Mouse (Mus musculus) mesoderm, embryonic 11.5 days (tissue): Measurements from ENCODE around the gene Efnb1.
"Not testable (repeated sequence)": the region's sequence is repeated elsewhere in the genome, so short reads cannot be mapped to it uniquely, and the experiment has no call there.

Source experiments
- DNase-seq: peaks from one replicate; pipeline ENCODE4 v3.0.0-alpha.2; 2012; ENCODE audit warnings: low read depth, low spot score

Gene Efnb1

DNA sequence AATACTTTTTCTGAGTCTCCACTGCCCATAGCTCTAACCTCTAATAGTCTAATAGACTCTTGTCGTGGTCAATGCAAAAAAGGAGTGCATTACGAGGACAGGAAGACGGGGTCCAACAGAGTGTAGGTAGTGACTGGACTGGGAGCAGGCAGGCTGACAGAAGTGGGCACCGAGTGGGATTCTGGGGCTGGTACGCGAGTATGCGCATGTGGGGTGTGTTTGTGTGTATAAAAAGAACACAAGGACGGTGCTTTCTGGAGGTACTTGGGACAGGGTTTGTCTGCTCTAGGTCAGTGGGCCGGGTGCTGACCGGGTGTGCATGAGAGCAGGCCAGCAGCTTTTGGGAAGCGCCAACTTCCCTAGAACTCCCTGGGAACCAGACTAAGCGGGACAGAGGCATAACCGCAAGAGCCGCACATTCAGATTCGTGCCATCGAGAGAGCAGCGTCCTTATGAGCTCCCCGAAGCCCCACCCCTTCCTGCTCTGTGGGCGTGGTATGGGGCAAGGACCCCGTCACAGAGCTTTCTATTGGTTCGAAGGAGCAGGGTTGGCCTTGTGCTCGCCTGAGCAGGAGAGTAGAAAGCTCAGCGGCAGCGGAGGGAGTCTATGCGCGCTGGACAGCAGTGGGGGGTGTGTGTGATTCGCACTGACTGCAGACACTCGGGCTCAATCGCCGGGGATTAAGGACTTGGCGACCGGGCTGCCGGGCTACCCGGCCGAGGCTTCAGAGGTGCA, at the start of gene Efnb1:
Gene Efnb1 (plus strand): TSS at position 608 of the 736 bp plus-strand sequence.
- peak; percentile 93 for DNase-seq

- DNase-seq: no peak
Measured at GRCm38 (mm10) chrX:99092704-99093103, 43.2 kb upstream of the Efnb1 start.

DNA sequence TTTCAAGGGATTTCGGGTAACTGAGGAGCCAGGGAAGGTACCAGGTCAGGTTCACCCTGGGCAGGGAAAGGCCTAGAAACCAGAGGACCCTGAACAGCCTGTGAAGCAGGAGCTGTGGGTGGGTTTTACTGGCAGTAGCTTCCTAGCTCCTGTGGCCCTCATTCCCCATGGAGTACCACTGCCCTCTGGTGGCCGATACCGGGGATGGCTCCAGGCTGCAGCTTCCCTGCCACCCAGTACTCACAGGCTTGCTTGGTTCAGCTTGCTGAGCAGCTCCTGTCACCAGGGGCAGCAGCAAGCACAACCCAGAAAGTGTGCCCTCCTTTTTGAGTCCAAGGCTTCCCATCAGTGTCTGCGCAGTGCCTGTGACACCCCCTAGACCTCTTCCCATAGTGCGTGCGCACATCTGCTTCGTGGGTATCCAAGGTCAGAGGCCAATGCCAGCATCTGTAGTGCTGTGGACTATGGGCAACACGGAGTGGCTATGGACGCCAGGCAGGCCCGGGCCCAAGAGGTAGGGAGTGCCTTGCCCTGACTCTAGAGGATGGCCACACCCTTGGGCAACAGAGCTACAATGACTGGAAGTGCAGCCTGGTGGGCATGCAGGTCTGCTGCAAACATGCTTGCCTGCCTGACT, 24.7 kb upstream of the Efnb1 start:
- DNase-seq: not testable (repeated sequence)

DNA sequence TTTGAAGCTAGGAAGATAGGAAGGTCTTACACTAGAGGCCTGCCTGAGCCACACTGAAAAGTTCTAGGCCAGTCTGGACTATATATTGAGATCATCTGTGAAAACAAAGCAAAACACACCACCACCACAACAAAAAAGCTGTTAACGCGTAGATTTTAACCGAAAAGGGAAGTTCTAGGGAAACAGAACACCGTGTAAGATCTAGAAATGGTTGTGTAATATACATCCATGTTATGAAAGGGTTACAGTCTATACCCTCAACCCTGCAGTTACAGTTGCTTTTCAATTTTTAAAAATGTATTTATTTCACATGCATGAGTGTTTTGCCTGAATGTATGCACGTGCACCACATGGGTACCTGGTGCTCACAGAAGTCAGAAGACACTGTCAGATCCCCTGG, 16.4 kb upstream of the Efnb1 start:
- no peak for DNase-seq

DNA sequence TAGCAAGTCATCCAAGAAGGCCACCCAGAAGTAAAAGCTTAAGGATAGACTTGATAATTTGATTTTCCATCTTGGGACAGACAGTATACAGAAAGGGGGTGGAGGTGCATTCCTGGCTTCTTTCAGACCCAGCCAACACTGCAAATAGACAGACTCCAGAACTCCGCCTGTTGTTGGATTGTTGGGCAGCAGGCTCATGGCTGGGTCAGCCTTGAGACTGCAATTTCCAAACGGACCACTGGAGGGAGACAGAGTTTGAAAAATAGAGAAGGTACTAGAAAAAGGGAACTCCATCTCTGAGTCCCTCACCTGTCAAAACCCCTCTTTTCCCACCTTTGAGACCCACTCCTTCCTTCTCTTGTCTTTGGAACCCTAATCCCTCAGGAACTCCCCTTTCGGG, 5.9 kb upstream of the Efnb1 start:
- DNase-seq: peak; percentile 64

DNA sequence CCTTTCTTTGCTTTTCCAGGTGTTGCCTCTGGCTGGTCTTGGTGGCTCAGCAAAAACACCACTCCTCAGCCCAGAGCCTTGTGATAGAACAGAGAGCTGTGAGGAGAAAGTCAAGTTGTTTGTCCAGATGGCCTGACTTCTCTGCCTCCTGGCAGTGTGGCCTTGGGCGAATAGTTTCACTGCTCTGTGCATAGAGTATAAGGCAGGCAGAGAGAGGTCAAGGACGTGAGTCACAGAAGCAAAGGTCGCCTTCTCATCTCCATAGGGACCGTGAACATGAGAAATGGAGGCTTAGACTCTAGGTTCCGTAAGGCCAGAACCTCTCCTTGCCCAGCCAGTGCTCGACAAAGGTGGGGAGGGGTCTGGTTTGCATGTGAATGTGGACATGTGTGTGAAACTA, 3.4 kb upstream of the Efnb1 start:
- DNase-seq: no peak

DNA sequence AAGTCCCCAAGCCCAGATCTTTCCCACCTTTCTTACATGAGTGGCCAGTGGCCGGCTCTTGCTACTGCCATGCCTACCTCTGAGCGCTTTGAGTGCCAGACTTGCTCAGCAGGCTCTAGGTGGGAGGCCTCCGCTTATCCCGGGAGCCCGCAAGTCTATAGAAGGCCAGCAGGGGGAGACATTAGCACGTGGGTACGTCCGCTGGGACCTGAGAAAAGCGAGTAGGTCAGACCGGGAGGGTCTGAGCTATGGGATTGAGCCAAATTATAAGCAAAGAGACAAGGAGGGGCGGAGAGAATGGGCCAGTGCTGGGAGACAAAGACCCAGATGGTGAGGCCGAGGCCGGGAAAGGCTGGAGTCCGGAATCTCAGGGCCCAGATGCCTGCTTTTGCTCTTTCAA, 1.0 kb upstream of the Efnb1 start:
- peak; percentile 89 for DNase-seq

GRCm38 (mm10) chrX:99136431-99136966, 569 bp downstream of the Efnb1 start:
- peak; percentile 30 for DNase-seq

GRCm38 (mm10) chrX:99137143-99137870, 1.4 kb downstream of the Efnb1 start:
- no peak for DNase-seq

GRCm38 (mm10) chrX:99137928-99138740, 2.2 kb downstream of the Efnb1 start:
- no peak for DNase-seq

GRCm38 (mm10) chrX:99141079-99141478, 5.1 kb downstream of the Efnb1 start:
- no peak for DNase-seq

DNA sequence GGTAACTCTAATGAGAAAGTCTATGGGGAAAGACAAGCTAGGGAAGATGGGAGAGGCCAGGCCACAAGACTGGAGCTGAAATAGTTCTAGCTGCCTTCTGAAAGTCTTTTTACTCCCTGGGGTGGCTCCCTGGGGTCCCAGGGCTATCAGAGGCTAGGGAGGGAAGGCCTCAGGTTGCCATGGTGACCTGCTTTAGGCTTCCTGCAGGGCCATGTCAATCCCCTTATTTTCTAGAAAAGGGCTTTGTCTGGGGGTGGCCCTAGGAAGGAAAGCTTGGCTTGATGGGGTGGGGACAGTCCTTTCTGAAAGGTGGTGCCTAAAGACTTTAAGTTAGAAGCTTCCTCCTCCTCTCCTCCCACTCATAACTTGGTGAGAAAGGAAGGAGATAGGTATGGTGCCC, 6.0 kb downstream of the Efnb1 start:
- no peak for DNase-seq

GRCm38 (mm10) chrX:99145561-99145960, 9.6 kb downstream of the Efnb1 start:
- DNase-seq: no peak

GRCm38 (mm10) chrX:99148061-99148905, 12.4 kb downstream of the Efnb1 start:
- DNase-seq: no peak

DNA sequence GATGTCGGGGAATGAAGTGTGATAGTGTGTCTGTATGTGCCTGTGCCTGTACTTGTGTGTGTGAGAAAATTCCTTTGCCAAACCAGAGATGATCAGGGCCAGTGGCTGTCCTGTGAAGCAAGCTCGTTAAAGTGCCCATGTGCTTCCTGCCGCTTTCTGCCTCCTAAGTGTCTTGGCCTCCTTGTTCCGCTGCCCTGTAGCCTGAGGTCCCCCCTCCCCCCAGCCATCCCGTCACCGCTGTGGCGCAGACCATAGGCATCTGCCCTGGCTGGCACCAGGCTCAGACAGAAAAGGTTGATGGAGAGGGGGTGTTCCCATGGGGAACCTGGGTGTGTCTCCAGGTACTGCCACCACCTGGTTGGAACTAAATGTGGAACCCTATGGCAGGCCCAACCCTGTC, 13.1 kb downstream of the Efnb1 start:
- no peak for DNase-seq

GRCm38 (mm10) chrX:99149900-99150299, 14.0 kb downstream of the Efnb1 start:
- DNase-seq: no peak

DNA sequence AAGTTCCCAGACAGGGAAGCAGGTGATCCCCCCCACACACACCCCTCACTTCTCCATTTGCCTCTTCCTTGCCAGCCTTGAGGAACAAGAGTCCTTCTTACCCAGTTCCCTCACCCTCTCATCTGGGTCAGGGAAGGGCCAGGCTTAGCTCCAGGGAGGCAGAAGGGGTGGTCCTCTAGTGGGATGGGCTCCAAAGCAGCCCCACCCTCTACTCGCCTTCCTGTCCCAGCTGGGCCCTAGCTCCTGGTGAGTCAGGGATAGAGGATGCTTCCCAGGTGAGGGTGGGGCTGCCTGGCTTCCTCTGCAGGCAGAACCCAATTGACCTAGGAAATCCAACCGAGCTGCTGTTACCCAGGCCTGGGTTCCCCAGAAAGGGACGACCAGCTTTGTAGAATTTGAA, 14.8 kb downstream of the Efnb1 start:
- DNase-seq: no peak

DNA sequence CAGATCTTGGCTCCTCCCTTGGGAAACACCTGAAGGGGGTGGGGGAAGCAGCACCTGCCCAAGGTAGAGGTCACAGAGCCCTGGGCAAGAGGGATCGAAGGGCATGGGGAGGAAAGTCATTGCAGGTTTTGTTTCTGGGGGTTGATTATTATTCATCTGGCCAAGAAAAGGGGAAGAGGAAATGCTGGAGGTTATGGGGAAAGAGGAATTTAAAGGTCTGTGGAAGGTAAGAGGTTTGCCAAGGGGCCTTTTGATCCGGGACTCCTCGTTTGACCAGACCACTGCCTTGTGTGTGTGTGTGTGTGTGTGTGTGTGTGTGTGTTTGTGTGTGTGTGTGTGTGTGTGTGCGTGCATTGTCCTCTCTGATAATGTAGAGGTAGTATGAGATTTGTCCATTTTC, 15.5 kb downstream of the Efnb1 start:
- no peak for DNase-seq

DNA sequence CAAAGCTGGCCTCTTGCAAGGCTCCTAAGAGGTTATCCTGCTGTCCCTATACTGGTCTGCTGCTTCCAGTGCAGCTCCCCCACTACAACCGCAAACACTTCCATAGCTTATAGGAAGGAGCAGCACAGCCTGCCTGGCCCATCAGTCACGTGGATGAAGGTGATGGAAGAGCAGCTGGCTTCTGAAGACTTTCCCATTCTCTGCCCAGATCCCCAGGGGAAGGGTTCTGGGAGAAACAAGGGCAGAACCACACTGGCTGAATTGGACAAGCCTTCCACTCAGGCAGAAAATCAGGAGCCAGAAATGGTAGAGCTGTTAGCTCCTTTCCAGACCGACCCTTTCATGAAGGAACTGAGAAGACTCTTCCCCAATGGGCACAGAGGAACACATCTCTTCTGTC, 16.2 kb downstream of the Efnb1 start:
- no peak for DNase-seq

GRCm38 (mm10) chrX:99152566-99153265, 16.8 kb downstream of the Efnb1 start:
- DNase-seq: peak; percentile 54
